Mouse (Mus musculus): ENCODE measurements around the gene Olfr47.
"Not testable (repeated sequence)": the region's sequence is repeated elsewhere in the genome, so short reads cannot be mapped to it uniquely, and the experiment has no call there.

Olfr47 gene

DNA sequence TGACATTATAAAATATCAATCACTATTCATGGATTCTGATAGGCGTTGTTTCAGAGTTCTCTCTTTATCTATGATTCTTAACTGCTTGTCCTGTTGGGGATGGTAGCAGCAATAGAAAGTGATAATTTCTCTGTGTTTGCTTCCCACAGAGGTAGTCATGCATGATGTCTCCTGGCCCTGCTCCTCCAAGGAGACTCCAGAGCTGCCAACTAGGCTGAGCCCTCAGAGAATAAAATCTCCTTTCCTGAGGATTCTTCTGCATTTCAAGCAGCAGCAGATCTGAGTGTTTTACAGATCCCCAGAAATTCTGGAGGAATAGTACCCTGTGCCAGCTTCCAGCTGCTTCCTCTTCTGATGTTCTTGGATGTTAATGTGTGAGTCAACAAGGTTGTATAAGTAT lies at the start of gene Olfr47:
Olfr47 (plus strand) TSS at position 275 of the 400 bp plus-strand sequence.
- DNase-seq (ENCODE audit: low spot score), result not testable (repeated sequence)

DNA sequence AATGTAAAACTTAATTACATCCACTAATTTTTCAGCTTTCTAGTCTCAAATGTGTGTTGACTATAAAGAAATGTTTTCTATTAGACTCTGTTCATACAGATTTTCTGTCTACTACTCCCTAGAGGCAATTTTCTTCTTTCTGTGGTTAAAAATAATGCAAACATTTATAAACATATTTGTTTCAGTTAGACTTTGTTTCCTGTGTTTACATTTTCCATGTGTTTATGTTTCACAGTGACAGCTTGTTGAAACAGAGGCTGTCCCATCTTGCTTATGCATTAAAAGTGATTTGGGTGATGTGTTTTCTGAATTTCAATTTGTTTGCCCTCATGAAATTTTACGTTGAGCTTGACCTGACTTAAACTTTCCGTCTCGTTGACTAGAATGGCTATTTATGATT lies 40.3 kb upstream of the Olfr47 start:
- DNase-seq (ENCODE audit: low spot score), result no peak

DNA sequence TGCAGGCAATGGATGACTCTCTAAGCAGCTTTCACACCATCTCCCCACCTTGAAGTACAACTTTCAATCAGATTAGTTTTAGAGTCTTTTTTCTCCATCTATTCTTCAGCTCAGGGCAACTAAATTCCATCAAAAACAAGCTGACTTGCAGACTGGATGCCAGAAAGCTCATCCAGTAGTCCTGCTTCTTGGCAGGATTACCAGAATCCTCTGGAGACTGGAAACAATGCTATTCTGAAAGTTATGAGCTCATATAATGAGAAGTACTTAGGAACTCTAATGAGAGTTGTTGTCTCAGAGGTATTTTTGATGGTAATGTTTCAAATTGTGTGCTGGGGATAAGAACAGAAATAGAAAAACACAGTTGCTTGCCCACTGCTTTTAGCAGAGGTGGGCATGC lies 34.5 kb upstream of the Olfr47 start, which contains the start of gene Olfr435:
Olfr435 (plus strand) TSS at position 366 of the 400 bp plus-strand sequence.
- peak; percentile 29 for DNase-seq (ENCODE audit: low spot score)

DNA sequence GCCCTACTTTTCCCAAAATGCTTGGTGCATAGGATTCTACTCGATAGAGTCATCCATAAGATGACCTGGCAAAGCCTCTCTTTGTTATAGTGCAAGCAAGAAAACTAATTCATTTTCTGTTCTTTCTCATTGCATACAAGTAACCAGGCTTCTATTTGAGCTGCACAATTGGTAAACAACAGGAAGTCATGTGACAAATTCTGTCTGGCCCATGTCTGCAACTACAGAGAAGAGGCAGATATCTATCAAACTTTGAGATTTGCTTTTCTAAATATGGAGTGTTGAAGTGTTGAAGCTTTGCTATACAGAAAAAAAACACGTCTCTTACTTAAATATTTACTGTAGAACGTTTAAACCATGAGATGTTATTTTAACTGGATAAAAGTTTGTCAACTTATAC lies 33.2 kb upstream of the Olfr47 start:
- DNase-seq (ENCODE audit: low spot score), result no peak

DNA sequence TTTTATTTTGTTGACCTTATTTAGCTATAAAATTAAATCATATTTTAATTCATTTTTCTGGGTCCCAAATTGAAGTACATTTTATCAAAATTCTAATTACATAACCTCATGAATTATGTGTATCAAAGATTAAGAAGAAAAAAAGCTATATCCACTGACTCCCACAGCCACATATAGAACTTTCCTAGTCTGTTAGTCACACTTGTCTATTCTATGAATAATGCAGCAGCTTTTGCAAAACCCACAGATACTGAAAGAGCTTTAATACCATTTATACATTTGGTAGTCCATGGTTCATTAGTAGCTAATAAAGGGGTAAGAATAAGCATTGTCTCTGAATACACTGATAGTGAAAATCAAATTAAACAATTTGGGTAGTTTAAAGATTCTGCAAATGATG lies 28.5 kb upstream of the Olfr47 start:
- DNase-seq (ENCODE audit: low spot score), result no peak

DNA sequence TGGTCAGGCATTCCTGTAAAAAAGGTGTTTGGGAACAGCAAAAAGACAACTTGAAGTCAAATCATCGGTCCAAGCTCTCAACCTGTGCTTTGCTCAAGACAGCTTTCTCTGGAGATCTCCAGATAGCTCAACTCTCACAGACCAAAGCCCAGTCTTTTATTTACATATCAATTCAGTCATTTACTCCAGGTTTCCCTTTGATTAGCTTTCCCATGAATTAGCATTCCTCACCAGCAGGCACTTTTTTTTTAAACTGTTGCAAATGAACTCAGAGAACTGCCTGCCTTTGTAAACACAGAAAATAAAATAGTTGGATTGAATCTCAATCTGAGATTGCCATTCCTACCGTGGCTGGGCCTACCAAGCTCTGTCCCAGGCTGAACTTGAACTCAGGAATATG lies 26.0 kb upstream of the Olfr47 start:
- no peak for DNase-seq (ENCODE audit: low spot score)

DNA sequence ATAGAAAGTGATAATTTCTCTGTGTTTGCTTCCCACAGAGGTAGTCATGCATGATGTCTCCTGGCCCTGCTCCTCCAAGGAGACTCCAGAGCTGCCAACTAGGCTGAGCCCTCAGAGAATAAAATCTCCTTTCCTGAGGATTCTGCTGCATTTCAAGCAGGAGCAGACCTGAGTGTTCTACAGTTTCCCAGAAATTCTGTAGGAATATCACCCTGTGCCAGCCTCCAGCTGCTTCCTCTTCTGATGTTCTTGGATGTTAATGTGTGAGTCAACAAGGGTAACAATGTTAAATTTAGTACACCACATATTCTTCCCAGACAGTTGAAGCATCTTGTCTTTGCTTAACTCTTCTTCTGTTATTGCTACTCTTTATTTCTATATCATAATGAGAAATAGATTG lies 18.5 kb upstream of the Olfr47 start, which contains the start of gene Olfr434:
Olfr434 (plus strand) TSS at position 149 of the 400 bp plus-strand sequence.
- not testable (repeated sequence) for DNase-seq (ENCODE audit: low spot score)

DNA sequence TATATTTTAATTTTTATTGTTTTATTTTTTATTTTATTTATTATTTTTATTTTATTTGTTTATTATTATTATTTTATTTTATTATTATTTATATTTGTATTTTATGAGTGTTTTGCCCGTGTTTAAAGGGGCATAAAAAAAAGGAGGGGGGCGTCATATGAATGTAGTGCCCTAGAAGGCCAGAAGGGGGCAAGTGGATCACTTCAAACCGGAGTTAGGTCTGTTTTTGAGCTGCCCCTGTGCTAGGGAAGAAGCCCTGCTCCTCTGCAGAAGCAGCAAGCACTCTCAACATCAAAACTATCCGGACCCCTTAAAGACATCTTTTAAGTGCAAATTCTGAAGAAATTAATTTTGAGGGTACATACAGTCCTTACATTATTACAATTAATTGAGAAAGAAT lies 10.7 kb downstream of the Olfr47 start:
- no peak for DNase-seq (ENCODE audit: low spot score)

DNA sequence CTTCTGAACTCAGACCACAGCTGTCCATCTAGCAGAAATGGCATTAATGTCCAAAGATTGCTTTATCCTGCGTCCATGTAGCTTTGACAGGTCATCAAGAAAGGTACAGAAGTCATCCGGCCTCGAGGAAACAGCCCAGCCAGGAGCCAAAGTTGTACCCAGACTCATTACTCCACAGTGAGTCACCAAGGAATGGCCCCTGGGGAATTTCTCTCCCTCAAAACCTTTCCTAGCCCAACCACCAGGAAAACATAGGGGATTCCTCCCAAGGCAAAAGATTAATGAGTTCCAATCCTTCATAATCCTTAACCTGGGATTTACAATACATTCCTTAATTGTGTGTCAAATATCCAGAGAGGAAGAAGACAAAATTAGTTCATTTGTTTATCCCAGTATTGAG lies 16.1 kb downstream of the Olfr47 start:
- DNase-seq (ENCODE audit: low spot score), result no peak

DNA sequence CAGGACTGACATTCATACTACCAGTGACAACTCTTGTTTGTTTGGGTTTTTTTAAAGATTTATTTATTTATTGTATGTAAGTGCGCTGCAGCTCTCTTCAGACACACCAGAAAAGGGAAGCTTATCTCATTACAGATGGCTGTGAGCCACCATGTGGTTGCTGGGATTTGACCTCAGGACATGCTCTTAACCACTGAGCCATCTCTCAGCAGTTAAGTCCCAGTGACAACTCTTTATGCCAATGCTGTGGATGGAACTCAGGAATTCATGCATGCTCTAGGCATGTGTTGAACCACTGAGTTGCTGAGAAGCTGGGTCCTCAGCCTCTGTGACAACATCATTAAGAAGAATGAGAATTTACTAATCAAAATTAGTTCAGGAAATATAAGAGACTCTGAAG lies 21.7 kb downstream of the Olfr47 start:
- no peak for DNase-seq (ENCODE audit: low spot score)

DNA sequence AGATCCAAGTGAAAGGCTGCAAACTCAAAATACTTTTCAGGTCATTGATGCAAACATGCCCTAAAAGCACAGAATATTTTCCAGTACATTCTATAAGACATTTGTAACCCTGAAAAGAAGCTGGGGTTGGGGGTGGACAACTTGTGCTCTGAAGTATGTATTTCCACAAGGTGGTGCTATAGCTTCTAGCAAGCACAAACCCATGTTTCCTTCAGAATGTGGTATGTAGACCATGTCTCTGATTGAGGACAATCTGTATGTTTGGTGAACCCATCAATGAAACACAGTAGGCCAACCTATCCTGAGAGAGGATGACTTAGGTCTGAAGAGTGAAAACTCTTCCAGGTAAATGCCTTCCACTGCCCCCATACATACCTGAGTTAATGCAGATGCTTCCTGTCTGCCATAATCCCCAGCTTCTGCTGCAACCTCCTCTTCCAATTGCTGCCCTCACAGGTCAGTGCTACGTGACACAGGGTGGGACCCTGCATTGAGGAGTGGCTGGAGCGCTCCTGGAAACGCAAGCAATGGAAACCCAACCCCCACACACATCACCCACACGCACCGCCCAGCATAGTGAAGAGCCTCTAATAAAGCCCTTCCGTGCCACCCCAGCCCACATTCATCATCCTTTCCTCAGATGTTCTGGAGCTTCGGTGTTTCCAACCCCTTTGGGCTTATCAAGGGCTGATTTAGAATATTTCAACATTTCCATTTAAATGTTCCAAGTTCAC lies 23.0 kb downstream of the Olfr47 start:
- DNase-seq (ENCODE audit: low spot score), result peak; percentile 46

DNA sequence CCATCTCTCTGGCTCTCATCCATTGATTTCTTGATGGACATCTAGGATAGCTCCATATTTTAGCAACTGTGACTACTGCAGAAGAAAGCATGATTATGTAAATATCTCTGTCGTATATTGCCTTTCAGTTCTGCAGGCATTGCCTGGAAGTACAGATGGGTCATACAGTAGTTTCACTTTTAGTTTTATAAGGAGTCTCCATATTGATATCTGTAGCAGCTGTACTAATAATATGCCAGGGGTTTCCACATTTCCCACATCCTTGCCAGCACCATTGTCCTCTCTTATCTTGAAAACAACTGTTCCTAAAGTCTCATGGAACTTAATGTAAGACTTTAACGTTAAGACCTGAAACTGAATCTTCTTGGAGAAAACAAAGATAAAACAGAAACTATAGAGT lies 29.4 kb downstream of the Olfr47 start:
- DNase-seq (ENCODE audit: low spot score), result no peak

DNA sequence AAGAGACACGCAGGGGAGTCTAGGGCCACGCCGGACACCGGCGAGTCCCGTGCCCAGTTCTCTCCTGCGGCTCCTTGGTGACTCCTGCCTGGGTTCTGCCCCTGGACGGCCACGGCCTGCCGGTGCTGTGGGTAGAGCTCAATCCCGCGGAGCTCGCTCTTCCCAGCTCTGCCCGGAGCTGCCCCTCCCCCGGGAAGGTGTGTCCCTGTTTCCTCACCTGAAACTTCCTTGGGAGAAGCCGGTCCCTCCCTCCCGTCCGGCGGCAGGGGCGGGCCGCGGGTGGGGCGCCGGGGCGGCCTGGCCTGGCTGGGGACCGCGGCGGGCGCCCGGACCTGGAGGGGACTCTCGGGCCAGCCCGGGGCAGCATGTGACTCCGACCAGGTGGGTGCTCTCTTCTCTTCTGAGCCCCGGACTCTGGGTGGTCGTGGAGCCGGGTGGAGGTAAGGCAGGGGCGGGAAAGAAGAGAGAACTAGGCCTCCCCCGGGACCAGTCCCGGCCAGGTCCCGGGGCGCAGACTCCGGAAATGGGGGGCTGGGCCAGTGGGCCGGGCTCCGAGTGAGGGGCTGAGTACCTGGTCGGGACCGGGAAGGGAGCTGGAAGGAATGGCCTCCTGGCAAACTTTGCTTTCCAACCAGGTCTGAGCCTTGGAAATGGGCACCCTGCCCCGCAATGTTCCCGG lies 34.2 kb downstream of the Olfr47 start, which contains the start of gene Arhgef5:
Arhgef5 (plus strand) TSS at position 220 of the 679 bp plus-strand sequence.
- DNase-seq (ENCODE audit: low spot score), result peak; percentile 33

DNA sequence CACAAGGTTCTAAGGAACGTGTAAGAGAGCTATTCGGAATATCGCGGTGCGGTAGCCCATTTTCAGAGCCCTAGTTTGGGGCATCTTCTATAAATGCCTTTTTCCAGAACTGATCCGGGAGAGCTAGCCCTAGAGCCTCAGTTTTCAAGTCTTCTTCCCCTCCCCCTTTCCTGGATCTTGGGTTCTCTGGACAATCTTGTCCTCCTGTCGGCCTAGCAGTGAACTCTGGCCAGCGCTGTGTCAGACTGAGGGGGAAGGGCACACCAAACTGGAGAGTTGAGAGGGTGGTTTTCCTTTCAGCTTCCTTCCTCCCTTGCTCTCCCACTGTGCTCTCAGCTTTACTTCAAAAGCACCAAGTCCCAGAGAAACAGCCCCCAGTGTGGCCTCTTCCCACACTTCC lies 35.0 kb downstream of the Olfr47 start:
- peak; percentile 56 for DNase-seq (ENCODE audit: low spot score)

DNA sequence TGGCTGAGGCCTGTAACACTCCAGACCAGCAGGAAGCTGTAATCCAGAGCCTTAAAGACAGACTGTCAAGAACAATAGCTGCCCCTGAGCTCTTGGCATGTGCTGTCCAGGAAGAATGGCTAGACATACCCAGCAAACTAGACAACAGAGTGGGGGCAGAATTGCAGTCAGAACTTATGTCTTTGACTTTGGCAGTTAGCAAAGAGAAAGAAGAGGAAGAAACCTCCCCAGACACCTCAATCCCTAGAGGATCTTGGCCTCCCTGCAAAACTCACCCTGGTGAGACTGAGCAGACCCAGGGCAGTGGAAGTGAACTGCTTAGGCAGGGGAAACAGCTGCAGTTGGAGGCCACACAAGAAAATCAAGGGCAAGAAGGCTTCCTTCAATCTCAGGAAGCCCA lies 41.3 kb downstream of the Olfr47 start:
- DNase-seq (ENCODE audit: low spot score), result no peak

DNA sequence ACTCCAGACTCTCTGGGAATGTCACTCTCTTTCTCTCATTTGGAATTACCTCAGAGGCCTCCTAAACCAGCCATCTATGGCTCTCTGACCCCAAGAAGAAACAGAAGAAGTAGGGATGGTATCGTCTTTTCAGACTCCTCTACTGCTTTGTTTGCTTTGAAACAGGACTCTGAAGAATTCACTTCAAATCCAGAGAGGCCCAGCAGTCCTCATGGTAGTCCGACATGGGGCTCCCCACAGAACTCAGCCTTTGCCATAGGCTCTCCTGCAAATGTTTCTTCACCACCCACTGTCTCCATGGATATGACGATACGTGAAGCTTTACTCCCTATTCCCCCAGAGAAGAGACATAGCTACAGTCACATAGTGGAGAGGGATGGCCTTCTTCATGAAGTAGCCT lies 42.8 kb downstream of the Olfr47 start:
- no peak for DNase-seq (ENCODE audit: low spot score)

DNA sequence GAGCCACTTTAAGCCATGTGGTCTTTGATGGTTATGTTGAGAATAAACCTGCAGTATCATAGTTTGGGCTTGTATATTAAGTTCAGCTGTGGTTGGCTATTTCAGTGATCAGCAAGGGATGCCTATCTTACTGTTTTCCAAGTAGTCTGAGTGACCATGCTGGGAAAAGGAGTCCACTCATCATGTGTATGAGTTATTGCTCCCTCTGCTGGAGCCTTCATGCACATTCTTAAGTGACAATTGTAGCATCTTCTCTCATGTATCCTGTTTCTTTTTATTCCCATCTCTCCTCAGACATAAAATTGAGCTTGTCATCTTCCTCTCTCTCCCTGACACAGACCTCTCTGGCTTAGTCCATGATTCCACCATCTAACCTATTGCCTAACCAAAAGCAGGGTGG lies 46.9 kb downstream of the Olfr47 start:
- peak; percentile 48 for DNase-seq (ENCODE audit: low spot score)

DNA sequence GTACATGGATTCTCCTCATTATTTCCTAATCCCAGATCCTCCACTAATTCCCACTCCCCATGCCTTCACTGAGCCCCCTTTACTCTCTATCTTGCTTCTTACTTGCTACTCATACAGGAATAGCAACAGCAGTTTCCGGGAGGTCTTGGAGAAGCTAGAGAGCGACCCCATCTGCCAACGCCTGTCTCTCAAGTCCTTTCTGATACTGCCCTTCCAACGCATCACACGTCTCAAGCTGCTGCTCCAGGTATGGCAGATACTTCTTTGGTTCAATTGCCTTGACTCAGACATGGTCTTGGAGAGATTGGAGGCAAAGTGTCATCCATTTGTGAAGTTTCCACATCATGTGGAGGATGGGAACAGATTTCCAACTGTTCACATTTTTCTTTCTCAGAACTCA lies 49.2 kb downstream of the Olfr47 start:
- DNase-seq (ENCODE audit: low spot score), result no peak
